Mouse (Mus musculus) neural tube, embryonic 14.5 days (tissue): ENCODE data around the gene Skap1. TPM values are rescaled to one million over a fixed set of nuclear protein-coding genes. Genes with fewer than 3 reads are reported as not detected.

ENCODE experiments used
- ATAC-seq: fragments of 200-750 bp; cut with Nextera tagmentation; 2 replicates; pipeline ENCODE4 v1.8.0; 2017; ENCODE audit warnings: low read depth, mild to moderate bottlenecking, moderate TSS enrichment, moderate library complexity
- H3K27ac ChIP-seq: fragments of 300-500 bp; sonication (generic); 2 replicates; pipeline ENCODE4 v1.5.1; 2014; ENCODE audit warnings: low read depth, mild to moderate bottlenecking, control low read depth, low read length, moderate library complexity, mixed read lengths
- H3K27me3 ChIP-seq: fragments of 300-500 bp; sonication (generic); 2 replicates; pipeline ENCODE4 v1.6.1; 2014; ENCODE audit warnings: low read length; ENCODE audit not compliant: control insufficient read depth, insufficient read depth
- H3K36me3 ChIP-seq: fragments of 300-500 bp; sonication (generic); 2 replicates; pipeline ENCODE4 v1.6.1; 2014; ENCODE audit warnings: low read length, mixed read lengths; ENCODE audit not compliant: control insufficient read depth, insufficient read depth
- H3K4me1 ChIP-seq: fragments of 300-500 bp; sonication (generic); 2 replicates; pipeline ENCODE4 v1.6.1; 2014; ENCODE audit warnings: low read length; ENCODE audit not compliant: control insufficient read depth, insufficient read depth
- H3K4me2 ChIP-seq: fragments of 300-500 bp; sonication (generic); 2 replicates; pipeline ENCODE4 v1.6.1; 2014; ENCODE audit warnings: mild to moderate bottlenecking, low read depth, low read length, control low read depth
- H3K4me3 ChIP-seq: fragments of 300-500 bp; sonication (generic); 2 replicates; pipeline ENCODE4 v1.5.1; 2014; ENCODE audit warnings: low read depth, low read length, control low read depth, mixed read lengths
- H3K9ac ChIP-seq: fragments of 300-500 bp; sonication (generic); replicated peaks from 2 replicates; pipeline ENCODE4 v1.6.1; 2014; ENCODE audit warnings: low read depth, mild to moderate bottlenecking, control low read depth, low read length, mixed read lengths
- H3K9me3 ChIP-seq: fragments of 300-500 bp; sonication (generic); 2 replicates; pipeline ENCODE4 v1.6.1; 2016; ENCODE audit warnings: low read length; ENCODE audit not compliant: control insufficient read depth
- WGBS: fragments of 180-500 bp; shearing (Covaris S2); extraction: QIAGEN DNeasy Blood & Tissue Kit; methylation state at CpG from one replicate; pipeline ENCODE4 v1.1.7; 2014; 5-methylcytosine and 5-hydroxymethylcytosine counted together
- polyA plus RNA-seq: library from polyadenylated mRNA; unstranded; fragments of >200 nt; fragmentation: Nextera tagmentation; extraction: Ambion mirVana; gene quantifications from 2 replicates; pipeline ENCODE4 v1.2.1, GENCODE M21; 2014

Skap1 gene
- polyA plus RNA-seq, 1 experiment from 2014 or later: 10.8 TPM

- Histone ChIP-seq H3K27me3 (no peaks in the 10 kb centered on the region), H3K36me3 (no peaks in the 10 kb centered on the region), H3K9me3 (no peaks in the 10 kb centered on the region), H3K4me1 (peaks cover 46% of the 10 kb centered on the region), H3K9ac (peak overlapping the region; percentile 13; the same call in 1 of the 2 replicates), H3K4me3 (peak overlapping the region; percentile 9; the same call in 1 of the 2 replicates), H3K27ac (peak overlapping the region; percentile 84), H3K4me2 (peak overlapping the region; percentile 35)
- ATAC-seq: peak; percentile 55; the same call in 1 of the 2 replicates
- 11% methylated on average over 11 of the region's 11 CpGs for WGBS
Measured at GRCm38 (mm10) chr11:96620660-96621059, 156.3 kb downstream of the Skap1 start.

DNA sequence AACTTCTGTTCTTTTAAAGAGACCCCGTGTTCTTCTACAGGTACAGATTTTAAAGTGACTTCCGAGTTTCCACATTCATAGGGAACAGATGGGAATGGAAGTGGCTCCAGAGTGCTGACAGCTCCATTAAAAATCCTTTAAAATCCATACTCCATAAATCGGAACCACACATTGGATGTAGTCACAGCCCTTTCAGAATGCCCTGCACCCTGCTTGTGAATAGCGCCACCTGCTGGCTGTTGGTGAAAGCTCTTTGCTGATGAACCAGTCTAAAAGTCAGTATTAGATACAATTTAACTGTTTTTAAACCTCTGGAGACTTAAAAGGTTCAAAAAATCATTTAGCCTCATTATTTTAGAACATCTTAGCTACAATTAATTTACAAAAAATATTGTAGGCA lies 156.8 kb downstream of the Skap1 start:
- WGBS: 5% methylated on average over 4 of the region's 4 CpGs
- no peaks in the 10 kb centered on the region for H3K9me3 ChIP-seq
- peak overlapping the region; percentile 9; the same call in 1 of the 2 replicates for H3K4me3 ChIP-seq
- H3K4me1 ChIP-seq: peaks cover 51% of the 10 kb centered on the region
- H3K36me3 ChIP-seq: no peaks in the 10 kb centered on the region
- H3K27me3 ChIP-seq: no peaks in the 10 kb centered on the region
- H3K27ac ChIP-seq: peak overlapping the region; percentile 84
- peak overlapping the region; percentile 13; the same call in 1 of the 2 replicates for H3K9ac ChIP-seq
- peak overlapping the region; percentile 35 for H3K4me2 ChIP-seq
- peak; percentile 68; the same call in 1 of the 2 replicates for ATAC-seq

DNA sequence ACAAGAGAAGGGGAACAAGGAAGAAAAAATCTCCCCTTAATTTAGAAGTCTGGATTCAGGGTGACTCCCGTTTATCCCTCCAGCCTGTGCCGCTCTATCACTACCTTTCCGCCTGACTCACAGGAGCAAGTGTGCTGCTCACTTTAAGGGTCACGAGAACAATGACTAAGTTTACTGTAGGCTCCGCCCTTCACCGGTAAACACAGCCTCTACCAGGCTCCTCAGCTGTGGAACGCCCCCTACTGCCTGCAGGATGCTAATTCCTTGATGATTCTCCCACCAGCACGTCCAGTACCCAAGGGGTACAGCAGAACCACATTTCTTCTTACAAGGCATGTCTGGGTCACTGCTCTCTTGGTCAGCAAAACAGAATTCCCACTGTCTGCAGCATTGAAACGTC lies 158.4 kb downstream of the Skap1 start:
- Histone ChIP-seq H3K9ac (peak overlapping the region; percentile 8; the same call in 1 of the 2 replicates), H3K4me3 (no peak overlapping the region), H3K36me3 (no peaks in the 10 kb centered on the region), H3K27me3 (no peaks in the 10 kb centered on the region), H3K27ac (peak overlapping the region; percentile 55; the same call in 1 of the 2 replicates), H3K9me3 (no peaks in the 10 kb centered on the region), H3K4me1 (peaks cover 59% of the 10 kb centered on the region), H3K4me2 (peak overlapping the region; percentile 21)
- 4% methylated on average over 9 of the region's 9 CpGs for WGBS
- peak; percentile 36; the same call in 1 of the 2 replicates for ATAC-seq

- Histone ChIP-seq H3K4me1 (peaks cover 43% of the 10 kb centered on the region), H3K36me3 (no peaks in the 10 kb centered on the region), H3K9me3 (no peaks in the 10 kb centered on the region), H3K27ac (peak overlapping the region; percentile 50; the same call in 1 of the 2 replicates), H3K4me2 (no peak overlapping the region), H3K4me3 (no peak overlapping the region), H3K27me3 (no peaks in the 10 kb centered on the region), H3K9ac (0 out of 2 replicates have a peak overlapping the region, but pooled peaks have one; percentile 13)
- 20% methylated on average over 4 of the region's 4 CpGs for WGBS
- ATAC-seq: no peak
Measured at GRCm38 (mm10) chr11:96624436-96624835, 160.0 kb downstream of the Skap1 start.

GRCm38 (mm10) chr11:96629775-96630174 lies 165.4 kb downstream of the Skap1 start:
- Histone ChIP-seq H3K9ac (no peak overlapping the region), H3K4me1 (peaks cover 23% of the 10 kb centered on the region), H3K36me3 (no peaks in the 10 kb centered on the region), H3K27me3 (no peaks in the 10 kb centered on the region), H3K27ac (no peak overlapping the region), H3K4me2 (no peak overlapping the region), H3K4me3 (no peak overlapping the region), H3K9me3 (no peaks in the 10 kb centered on the region)
- 46% methylated on average over 9 of the region's 9 CpGs for WGBS
- ATAC-seq: no peak

DNA sequence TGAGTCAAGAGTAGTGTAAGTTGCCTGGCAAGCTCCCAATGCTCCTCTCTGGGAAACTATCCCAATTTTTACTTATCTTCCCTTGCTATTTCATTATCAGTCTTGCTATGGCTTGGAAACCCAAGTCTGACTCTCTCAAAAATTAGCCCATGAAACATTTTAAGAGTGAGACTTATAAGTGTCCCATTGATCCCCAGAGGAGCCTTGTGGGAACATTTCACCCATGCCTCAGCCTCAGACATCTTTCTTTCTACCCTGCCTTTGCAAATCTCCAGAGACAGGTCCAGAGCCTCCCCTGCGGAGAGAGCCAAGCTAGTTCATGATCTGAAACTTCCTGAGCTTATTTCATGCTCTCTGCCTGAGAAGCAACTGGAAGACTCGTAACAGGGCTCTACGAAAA lies 167.1 kb downstream of the Skap1 start:
- ATAC-seq: no peak
- H3K9me3 ChIP-seq: no peaks in the 10 kb centered on the region
- H3K4me3 ChIP-seq: no peak overlapping the region
- H3K27ac ChIP-seq: no peak overlapping the region
- no peak overlapping the region for H3K9ac ChIP-seq
- 82% methylated on average over 3 of the region's 3 CpGs for WGBS
- no peak overlapping the region for H3K4me2 ChIP-seq
- no peaks in the 10 kb centered on the region for H3K27me3 ChIP-seq
- no peaks in the 10 kb centered on the region for H3K36me3 ChIP-seq
- peaks cover 8% of the 10 kb centered on the region for H3K4me1 ChIP-seq

DNA sequence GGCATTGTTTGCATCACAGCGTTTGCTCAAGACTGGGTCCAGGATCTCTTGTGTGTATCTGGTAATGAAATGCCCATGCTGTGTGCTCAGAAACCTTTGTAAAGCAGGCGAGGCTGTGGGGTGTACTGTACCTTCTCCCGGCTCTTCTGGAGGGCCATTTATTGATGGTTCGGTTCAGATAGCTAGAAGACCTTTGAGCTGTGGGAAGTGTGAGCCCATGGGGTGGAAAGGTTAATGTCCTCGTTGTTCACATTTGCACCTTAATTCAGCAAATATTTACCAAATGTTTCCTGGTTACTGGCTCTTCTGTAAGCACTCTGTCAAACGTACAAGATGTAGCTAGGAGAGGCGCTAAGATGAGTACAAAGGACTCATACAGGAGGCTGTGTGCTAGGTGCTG lies 173.5 kb downstream of the Skap1 start:
- H3K36me3 ChIP-seq: no peaks in the 10 kb centered on the region
- no peak overlapping the region for H3K4me3 ChIP-seq
- H3K27me3 ChIP-seq: no peaks in the 10 kb centered on the region
- no peak overlapping the region for H3K4me2 ChIP-seq
- no peaks in the 10 kb centered on the region for H3K9me3 ChIP-seq
- WGBS: 74% methylated on average over 7 of the region's 7 CpGs
- no peak for ATAC-seq
- no peak overlapping the region for H3K27ac ChIP-seq
- H3K4me1 ChIP-seq: peaks cover 5% of the 10 kb centered on the region
- no peak overlapping the region for H3K9ac ChIP-seq

- no peak overlapping the region for H3K4me3 ChIP-seq
- H3K9ac ChIP-seq: no peak overlapping the region
- no peaks in the 10 kb centered on the region for H3K9me3 ChIP-seq
- no peaks in the 10 kb centered on the region for H3K36me3 ChIP-seq
- WGBS: 87% methylated on average over 5 of the region's 5 CpGs
- ATAC-seq: no peak
- H3K27ac ChIP-seq: no peak overlapping the region
- peaks cover 20% of the 10 kb centered on the region for H3K4me1 ChIP-seq
- H3K27me3 ChIP-seq: no peaks in the 10 kb centered on the region
- H3K4me2 ChIP-seq: no peak overlapping the region
Measured at GRCm38 (mm10) chr11:96639805-96640204, 175.4 kb downstream of the Skap1 start.

GRCm38 (mm10) chr11:96642173-96643140 lies 178.1 kb downstream of the Skap1 start:
- H3K4me1 ChIP-seq: peaks cover 44% of the 10 kb centered on the region
- no peak for ATAC-seq
- no peak overlapping the region for H3K27ac ChIP-seq

More at GRCm38 (mm10) chr11:96642173-96643140, 178.1 kb downstream of the Skap1 start:
- 20% methylated on average over 17 of the region's 17 CpGs for WGBS
- Histone ChIP-seq H3K4me3 (no peak overlapping the region), H3K9me3 (no peaks in the 10 kb centered on the region), H3K27me3 (no peaks in the 10 kb centered on the region), H3K4me2 (no peak overlapping the region), H3K9ac (no peak overlapping the region), H3K36me3 (no peaks in the 10 kb centered on the region)
